Mouse (Mus musculus) heart, postnatal 0 days (tissue): ENCODE measurements around the gene Sp7. TPM values are rescaled to one million over a fixed set of nuclear protein-coding genes. Genes with fewer than 3 reads are reported as not detected.

Experiments
- ATAC-seq: fragments of 200-750 bp; cut with Nextera tagmentation; 2 replicates; pipeline ENCODE4 v1.8.0; 2017; ENCODE audit warnings: low read depth, moderate number of reproducible peaks, moderate library complexity; ENCODE audit not compliant: insufficient read depth
- DNase-seq: peaks from one replicate; pipeline ENCODE4 v3.0.0-alpha.2; 2016; ENCODE audit warnings: low spot score
- H3K27ac ChIP-seq: fragments of 300-500 bp; sonication (generic); 2 replicates; pipeline ENCODE4 v1.5.1; 2014; ENCODE audit warnings: low read depth, mild to moderate bottlenecking
- H3K27me3 ChIP-seq: fragments of 300-500 bp; sonication (generic); 2 replicates; pipeline ENCODE4 v1.6.1; 2014; ENCODE audit warnings: low read length, mixed read lengths; ENCODE audit not compliant: control insufficient read depth, insufficient read depth
- H3K36me3 ChIP-seq: fragments of 300-500 bp; sonication (generic); replicated peaks from 2 replicates; pipeline ENCODE4 v1.6.1; 2014; ENCODE audit warnings: low read length, mixed read lengths; ENCODE audit not compliant: control insufficient read depth, insufficient read depth
- H3K4me1 ChIP-seq: fragments of 300-500 bp; sonication (generic); 2 replicates; pipeline ENCODE4 v1.6.1; 2014; ENCODE audit warnings: antibody characterized with exemption; ENCODE audit not compliant: control insufficient read depth, insufficient read depth
- H3K4me2 ChIP-seq: fragments of 300-500 bp; sonication (generic); 2 replicates; pipeline ENCODE4 v1.6.1; 2014; ENCODE audit warnings: low read depth, mild to moderate bottlenecking, low read length, moderate library complexity
- H3K4me3 ChIP-seq: fragments of 300-500 bp; sonication (generic); 2 replicates; pipeline ENCODE4 v1.5.1; 2014; ENCODE audit warnings: low read depth, low read length
- H3K9ac ChIP-seq: fragments of 300-500 bp; sonication (generic); replicated peaks from 2 replicates; pipeline ENCODE4 v1.6.1; 2014; ENCODE audit warnings: low read depth, low read length, mixed read lengths
- H3K9me3 ChIP-seq: fragments of 300-500 bp; sonication (generic); replicated peaks from 2 replicates; pipeline ENCODE4 v1.6.1; 2016; ENCODE audit warnings: low read length; ENCODE audit not compliant: control insufficient read depth
- CTCF ChIP-seq: IDR thresholded peaks from 2 replicates; pipeline ENCODE4 v1.5.1; 2016; ENCODE audit warnings: antibody characterized with exemption, control low read depth, low read depth
- EP300 ChIP-seq: IDR thresholded peaks from 2 replicates; pipeline ENCODE4 v1.6.1; 2016; ENCODE audit warnings: antibody characterized with exemption, low read depth
- WGBS: fragments of 180-500 bp; shearing (Covaris S2); extraction: QIAGEN DNeasy Blood & Tissue Kit; methylation state at CpG from one replicate; pipeline ENCODE4 v1.1.7; 2014; 5-methylcytosine and 5-hydroxymethylcytosine counted together
- polyA plus RNA-seq: library from polyadenylated mRNA; unstranded; fragments of >200 nt; fragmentation: Nextera tagmentation; extraction: Ambion mirVana; gene quantifications from 2 replicates; pipeline ENCODE4 v1.2.1, GENCODE M21; 2015
- total RNA-seq: library from RNA; depleted of rRNA; stranded (reverse); fragments of >200 nt; gene quantifications from 2 replicates; pipeline ENCODE4 v1.2.3, GENCODE M21; 2014; ENCODE audit warnings: low replicate concordance

The Sp7 gene
- total and polyA plus RNA-seq, 2 experiments from 2014 or later, result not detected

GRCm38 (mm10) chr15:102398629-102399028, 31.6 kb upstream of the Sp7 start:
- Histone ChIP-seq H3K4me1 (peaks cover 9% of the 10 kb centered on the region; the same call in 1 of the 2 replicates), H3K36me3 (no peaks in the 10 kb centered on the region), H3K27ac (peak overlapping the region; percentile 96), H3K4me2 (peak overlapping the region; percentile 68), H3K9ac (peak overlapping the region; percentile 62; the same call in 1 of the 2 replicates), H3K4me3 (peak overlapping the region; percentile 50; the same call in 1 of the 2 replicates), H3K9me3 (no peaks in the 10 kb centered on the region), H3K27me3 (no peaks in the 10 kb centered on the region)
- no peak for TF ChIP-seq CTCF
- TF ChIP-seq EP300, result no peak
- no peak for ATAC-seq
- no peak for DNase-seq
- WGBS, result 32% methylated on average over 5 of the region's 5 CpGs

- TF ChIP-seq CTCF (no peak), EP300 (no peak)
- no peak overlapping the region for H3K4me3 ChIP-seq
- DNase-seq (no peak), ATAC-seq (no peak)
- peak overlapping the region; percentile 57 for H3K27ac ChIP-seq
- H3K9ac ChIP-seq, result no peak overlapping the region; the same call in 1 of the 2 replicates
- H3K4me2 ChIP-seq, result no peak overlapping the region
- H3K4me1 ChIP-seq, result peaks cover 9% of the 10 kb centered on the region; the same call in 1 of the 2 replicates
- H3K9me3 ChIP-seq, result no peaks in the 10 kb centered on the region
- H3K36me3 ChIP-seq, result no peaks in the 10 kb centered on the region
- H3K27me3 ChIP-seq, result no peaks in the 10 kb centered on the region
- WGBS, result 17% methylated on average over 3 of the region's 3 CpGs
Measured at GRCm38 (mm10) chr15:102395061-102395460, 28.1 kb upstream of the Sp7 start.

GRCm38 (mm10) chr15:102393584-102394014, 26.6 kb upstream of the Sp7 start:
- H3K27ac ChIP-seq, result peak overlapping the region; percentile 57
- no peak overlapping the region for H3K4me2 ChIP-seq
- DNase-seq (no peak), ATAC-seq (peak; percentile 28)
- no peak for TF ChIP-seq EP300
- TF ChIP-seq CTCF, result no peak
- no peak overlapping the region for H3K4me3 ChIP-seq
- no peak overlapping the region for H3K9ac ChIP-seq
- H3K36me3 ChIP-seq, result no peaks in the 10 kb centered on the region
- no peaks in the 10 kb centered on the region for H3K27me3 ChIP-seq
- no peaks in the 10 kb centered on the region for H3K9me3 ChIP-seq
- H3K4me1 ChIP-seq, result peaks cover 9% of the 10 kb centered on the region; the same call in 1 of the 2 replicates

GRCm38 (mm10) chr15:102392520-102392919, 25.5 kb upstream of the Sp7 start:
- Histone ChIP-seq H3K4me3 (no peak overlapping the region), H3K4me2 (no peak overlapping the region), H3K9me3 (no peaks in the 10 kb centered on the region), H3K27me3 (no peaks in the 10 kb centered on the region), H3K4me1 (peaks cover 9% of the 10 kb centered on the region; the same call in 1 of the 2 replicates), H3K27ac (peak overlapping the region; percentile 57), H3K9ac (no peak overlapping the region), H3K36me3 (no peaks in the 10 kb centered on the region)
- WGBS, result 19% methylated on average over 2 of the region's 2 CpGs
- ATAC-seq (no peak), DNase-seq (no peak)
- TF ChIP-seq CTCF, result no peak
- no peak for TF ChIP-seq EP300

GRCm38 (mm10) chr15:102388942-102389341, 22.0 kb upstream of the Sp7 start:
- no peaks in the 10 kb centered on the region for H3K27me3 ChIP-seq
- H3K4me3 ChIP-seq, result no peak overlapping the region
- no peak for TF ChIP-seq CTCF
- TF ChIP-seq EP300, result no peak
- DNase-seq (no peak), ATAC-seq (no peak)
- no peaks in the 10 kb centered on the region for H3K36me3 ChIP-seq
- no peak overlapping the region for H3K27ac ChIP-seq
- H3K4me2 ChIP-seq, result no peak overlapping the region
- WGBS, result 75% methylated on average over 3 of the region's 3 CpGs
- H3K4me1 ChIP-seq, result no peaks in the 10 kb centered on the region
- no peaks in the 10 kb centered on the region for H3K9me3 ChIP-seq
- no peak overlapping the region for H3K9ac ChIP-seq

GRCm38 (mm10) chr15:102386640-102387039, 19.7 kb upstream of the Sp7 start:
- Histone ChIP-seq H3K27ac (no peak overlapping the region), H3K27me3 (no peaks in the 10 kb centered on the region), H3K4me2 (no peak overlapping the region), H3K4me3 (no peak overlapping the region), H3K4me1 (no peaks in the 10 kb centered on the region), H3K9ac (no peak overlapping the region), H3K9me3 (no peaks in the 10 kb centered on the region), H3K36me3 (no peaks in the 10 kb centered on the region)
- DNase-seq (no peak), ATAC-seq (no peak)
- no peak for TF ChIP-seq CTCF
- TF ChIP-seq EP300, result no peak
- 44% methylated on average over 9 of the region's 9 CpGs for WGBS
